Mouse (Mus musculus): ENCODE results near the gene 2310079G19Rik. TPM values are rescaled to one million over a fixed set of nuclear protein-coding genes. Genes with fewer than 3 reads are reported as not detected.

The 2310079G19Rik gene
- not detected for polyA plus RNA-seq (2017; shearing (Covaris generic))

DNA sequence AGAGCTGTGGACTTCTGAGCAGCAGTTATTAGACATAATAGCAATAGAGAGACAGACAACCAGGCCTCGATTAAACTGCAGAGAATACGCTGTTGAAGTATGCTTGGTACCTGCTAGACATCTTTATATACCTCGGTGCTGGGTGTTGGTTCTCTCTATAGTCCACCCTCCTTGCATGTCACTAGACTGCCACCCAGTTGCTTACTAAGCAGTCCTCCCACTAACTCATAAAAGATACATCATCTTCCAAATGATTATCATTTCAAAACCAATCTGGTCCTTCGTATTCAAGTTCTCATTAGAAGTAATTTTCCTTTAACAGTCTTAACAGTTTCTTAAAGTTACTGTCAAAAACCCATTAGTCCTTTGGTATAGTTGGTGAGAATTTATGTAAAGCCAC lies at the start of gene 2310079G19Rik:
Gene 2310079G19Rik, minus strand, starts transcription at position 101 of the 400 bp plus-strand sequence.

DNA sequence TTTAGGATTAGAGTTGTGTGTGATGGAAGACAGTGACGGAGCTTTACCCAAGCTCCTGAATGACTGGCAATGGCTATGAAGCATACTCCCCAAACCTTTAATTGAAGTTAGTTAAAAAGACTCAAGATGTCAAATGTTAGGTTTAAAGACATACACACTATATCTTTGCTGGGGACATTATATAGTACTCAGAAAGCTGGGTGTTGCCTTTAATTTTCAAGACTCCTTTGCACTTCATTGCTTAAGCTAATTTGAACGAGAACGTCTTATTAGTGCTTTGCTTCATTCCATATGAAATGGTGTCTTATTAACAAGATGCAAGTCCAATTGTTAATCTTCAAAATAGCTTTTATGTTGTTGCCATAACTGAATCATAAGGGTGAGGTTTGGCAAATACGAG lies 44.1 kb upstream of the 2310079G19Rik start, which contains the start of gene Krtap27-1:
Gene Krtap27-1, minus strand, starts transcription at position 101 of the 400 bp plus-strand sequence.

GRCm38 (mm10) chr16:88647358-88647846 lies 19.9 kb upstream of the 2310079G19Rik start, which contains the start of gene Krtap26-1:
Gene Krtap26-1 (minus strand): TSS chr16:88647796.

DNA sequence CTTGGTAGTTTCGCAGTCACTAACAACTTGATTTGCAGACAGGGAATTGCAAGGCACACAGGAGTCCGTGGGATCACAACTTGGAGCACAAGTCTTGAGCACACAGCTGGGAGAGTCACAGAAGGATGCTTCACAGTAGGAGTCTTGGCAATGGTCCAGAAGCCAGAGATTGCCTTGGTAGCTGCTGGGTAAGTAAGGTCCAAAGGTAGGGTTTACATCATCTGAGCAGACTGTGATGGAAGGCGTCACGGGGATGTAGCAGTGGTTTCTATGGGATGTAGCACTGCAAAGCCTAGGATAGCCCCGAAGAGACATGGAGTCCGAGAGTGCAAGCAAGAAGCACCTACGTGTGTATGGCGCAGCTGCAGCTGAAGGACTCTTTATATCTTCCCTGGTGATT lies 15.5 kb downstream of the 2310079G19Rik start, which contains the start of gene Krtap24-1:
Gene Krtap24-1, minus strand, starts transcription at position 358 of the 400 bp plus-strand sequence.

Other genes with a start within 250 kb of the 2310079G19Rik start
- not detected for gene Cldn17, start 120.7 kb downstream of the 2310079G19Rik start, polyA plus RNA-seq (2017; shearing (Covaris generic))
- gene Cldn8, start 64.5 kb downstream of the 2310079G19Rik start, polyA plus RNA-seq (2017; shearing (Covaris generic)) = not detected
- gene Krtap24-1, start 15.4 kb downstream of the 2310079G19Rik start, polyA plus RNA-seq (2017; shearing (Covaris generic)) = not detected
- gene Krtap26-1, start 20.1 kb upstream of the 2310079G19Rik start, polyA plus RNA-seq (2017; shearing (Covaris generic)) = not detected
- not detected for gene Krtap27-1, start 44.0 kb upstream of the 2310079G19Rik start, polyA plus RNA-seq (2017; shearing (Covaris generic))
- gene 2310061N02Rik, start 80.3 kb upstream of the 2310079G19Rik start, polyA plus RNA-seq (2017; shearing (Covaris generic)) = not detected
- gene Krtap13-1, start 101.2 kb upstream of the 2310079G19Rik start, polyA plus RNA-seq (2017; shearing (Covaris generic)) = not detected
- not detected for gene Krtap13, start 124.0 kb upstream of the 2310079G19Rik start, polyA plus RNA-seq (2017; shearing (Covaris generic))
- not detected for gene 2310034C09Rik, start 131.2 kb upstream of the 2310079G19Rik start, polyA plus RNA-seq (2017; shearing (Covaris generic))
- gene 2310057N15Rik, start 146.5 kb upstream of the 2310079G19Rik start, polyA plus RNA-seq (2017; shearing (Covaris generic)) = not detected
- not detected for gene Gm5965, start 150.2 kb upstream of the 2310079G19Rik start, polyA plus RNA-seq (2017; shearing (Covaris generic))
- not detected for gene Gm20741, start 184.6 kb upstream of the 2310079G19Rik start, polyA plus RNA-seq (2017; shearing (Covaris generic))
- not detected for gene Krtap15, start 192.5 kb upstream of the 2310079G19Rik start, polyA plus RNA-seq (2017; shearing (Covaris generic))
- gene Krtap14, start 198.5 kb upstream of the 2310079G19Rik start, polyA plus RNA-seq (2017; shearing (Covaris generic)) = not detected
- not detected for gene Krtap19-1, start 241.7 kb upstream of the 2310079G19Rik start, polyA plus RNA-seq (2017; shearing (Covaris generic))
- not detected for gene Krtap19-2, start 246.6 kb upstream of the 2310079G19Rik start, polyA plus RNA-seq (2017; shearing (Covaris generic))